Mouse (Mus musculus): ENCODE measurements around the gene Uso1. TPM values are rescaled to one million over a fixed set of nuclear protein-coding genes. Genes with fewer than 3 reads are reported as not detected.

Gene Uso1
- polyA plus RNA-seq, 1 experiment = 46.2 TPM

GRCm38 (mm10) chr5:92206121-92206520, 68.4 kb downstream of the Uso1 start:
- H3K4me3 ChIP-seq (ENCODE audit: insufficient read depth, low read length) = no peak overlapping the region
- no peak overlapping the region for H3K27ac ChIP-seq (ENCODE audit: insufficient read depth, low read length)
- TF ChIP-seq CTCF (IDR thresholded peaks at IDR 0.05; ENCODE audit: extremely low read depth, insufficient read depth, low read length) (no peak), POLR2A (IDR thresholded peaks at IDR 0.05; ENCODE audit: extremely low read depth, insufficient read depth, low read length) (no peak)
- H3K4me1 ChIP-seq (ENCODE audit: control insufficient read depth, insufficient read depth, low read length) = no peaks in the 10 kb centered on the region

- H3K4me3 ChIP-seq (ENCODE audit: insufficient read depth, low read length) = no peak overlapping the region
- TF ChIP-seq POLR2A (IDR thresholded peaks at IDR 0.05; ENCODE audit: extremely low read depth, insufficient read depth, low read length) (no peak), CTCF (IDR thresholded peaks at IDR 0.05; ENCODE audit: extremely low read depth, insufficient read depth, low read length) (no peak)
- no peak overlapping the region for H3K27ac ChIP-seq (ENCODE audit: insufficient read depth, low read length)
- H3K4me1 ChIP-seq (ENCODE audit: control insufficient read depth, insufficient read depth, low read length) = no peaks in the 10 kb centered on the region
Observed at GRCm38 (mm10) chr5:92210205-92210604, 72.5 kb downstream of the Uso1 start.

- Histone ChIP-seq H3K4me1 (ENCODE audit: control insufficient read depth, insufficient read depth, low read length) (no peaks in the 10 kb centered on the region), H3K4me3 (ENCODE audit: insufficient read depth, low read length) (no peak overlapping the region), H3K27ac (ENCODE audit: insufficient read depth, low read length) (no peak overlapping the region)
- no peak for TF ChIP-seq POLR2A (IDR thresholded peaks at IDR 0.05; ENCODE audit: extremely low read depth, insufficient read depth, low read length)
- TF ChIP-seq CTCF (IDR thresholded peaks at IDR 0.05; ENCODE audit: extremely low read depth, insufficient read depth, low read length) = no peak
Observed at GRCm38 (mm10) chr5:92212231-92212630, 74.5 kb downstream of the Uso1 start.

- Histone ChIP-seq H3K27ac (ENCODE audit: insufficient read depth, low read length) (no peak within 1 kb of the TSS), H3K4me3 (ENCODE audit: insufficient read depth, low read length) (no peak within 1 kb of the TSS), H3K4me1 (ENCODE audit: control insufficient read depth, insufficient read depth, low read length) (no peaks in the 10 kb centered on the region)
- TF ChIP-seq CTCF (IDR thresholded peaks at IDR 0.05; ENCODE audit: extremely low read depth, insufficient read depth, low read length) (no peak), POLR2A (IDR thresholded peaks at IDR 0.05; ENCODE audit: extremely low read depth, insufficient read depth, low read length) (no peak)
Observed at GRCm38 (mm10) chr5:92215308-92215707, 77.6 kb downstream of the Uso1 start, which contains the start of gene U90926. TSS of gene U90926 (minus strand) at chr5:92215408.

- H3K27ac ChIP-seq (ENCODE audit: insufficient read depth, low read length) = no peak overlapping the region
Observed at GRCm38 (mm10) chr5:92218915-92219793, 81.4 kb downstream of the Uso1 start.

GRCm38 (mm10) chr5:92219826-92220225, 82.1 kb downstream of the Uso1 start:
- Histone ChIP-seq H3K4me1 (ENCODE audit: control insufficient read depth, insufficient read depth, low read length) (no peaks in the 10 kb centered on the region), H3K27ac (ENCODE audit: insufficient read depth, low read length) (no peak overlapping the region), H3K4me3 (ENCODE audit: insufficient read depth, low read length) (no peak overlapping the region)
- TF ChIP-seq POLR2A (IDR thresholded peaks at IDR 0.05; ENCODE audit: extremely low read depth, insufficient read depth, low read length) = no peak
- no peak for TF ChIP-seq CTCF (IDR thresholded peaks at IDR 0.05; ENCODE audit: extremely low read depth, insufficient read depth, low read length)

More at GRCm38 (mm10) chr5:92218915-92219793, 81.4 kb downstream of the Uso1 start:
- no peak overlapping the region for H3K4me3 ChIP-seq (ENCODE audit: insufficient read depth, low read length)
- TF ChIP-seq POLR2A (IDR thresholded peaks at IDR 0.05; ENCODE audit: extremely low read depth, insufficient read depth, low read length) (no peak), CTCF (IDR thresholded peaks at IDR 0.05; ENCODE audit: extremely low read depth, insufficient read depth, low read length) (no peak)
- no peaks in the 10 kb centered on the region for H3K4me1 ChIP-seq (ENCODE audit: control insufficient read depth, insufficient read depth, low read length)

GRCm38 (mm10) chr5:92220287-92220902, 82.7 kb downstream of the Uso1 start:
- Histone ChIP-seq H3K27ac (ENCODE audit: insufficient read depth, low read length) (no peak overlapping the region), H3K4me1 (ENCODE audit: control insufficient read depth, insufficient read depth, low read length) (no peaks in the 10 kb centered on the region), H3K4me3 (ENCODE audit: insufficient read depth, low read length) (no peak overlapping the region)
- no peak for TF ChIP-seq POLR2A (IDR thresholded peaks at IDR 0.05; ENCODE audit: extremely low read depth, insufficient read depth, low read length)
- no peak for TF ChIP-seq CTCF (IDR thresholded peaks at IDR 0.05; ENCODE audit: extremely low read depth, insufficient read depth, low read length)

- no peak for TF ChIP-seq POLR2A (IDR thresholded peaks at IDR 0.05; ENCODE audit: extremely low read depth, insufficient read depth, low read length)
- no peak for TF ChIP-seq CTCF (IDR thresholded peaks at IDR 0.05; ENCODE audit: extremely low read depth, insufficient read depth, low read length)
- H3K4me3 ChIP-seq (ENCODE audit: insufficient read depth, low read length) = no peak overlapping the region
Observed at GRCm38 (mm10) chr5:92227782-92228181, 90.0 kb downstream of the Uso1 start.

GRCm38 (mm10) chr5:92228776-92229175, 91.0 kb downstream of the Uso1 start:
- H3K27ac ChIP-seq (ENCODE audit: insufficient read depth, low read length) = no peak overlapping the region
- H3K4me1 ChIP-seq (ENCODE audit: control insufficient read depth, insufficient read depth, low read length) = no peaks in the 10 kb centered on the region
- TF ChIP-seq CTCF (IDR thresholded peaks at IDR 0.05; ENCODE audit: extremely low read depth, insufficient read depth, low read length) = no peak
- no peak for TF ChIP-seq POLR2A (IDR thresholded peaks at IDR 0.05; ENCODE audit: extremely low read depth, insufficient read depth, low read length)
- H3K4me3 ChIP-seq (ENCODE audit: insufficient read depth, low read length) = no peak overlapping the region

More at GRCm38 (mm10) chr5:92227782-92228181, 90.0 kb downstream of the Uso1 start:
- no peaks in the 10 kb centered on the region for H3K4me1 ChIP-seq (ENCODE audit: control insufficient read depth, insufficient read depth, low read length)
- H3K27ac ChIP-seq (ENCODE audit: insufficient read depth, low read length) = no peak overlapping the region
